Mouse (Mus musculus): ENCODE results near the gene Cdhr4. TPM values are rescaled to one million over a fixed set of nuclear protein-coding genes. Genes with fewer than 3 reads are reported as not detected.

The Cdhr4 gene
- polyA plus RNA-seq, 2 experiments: 0.38 to 2.7 TPM

DNA sequence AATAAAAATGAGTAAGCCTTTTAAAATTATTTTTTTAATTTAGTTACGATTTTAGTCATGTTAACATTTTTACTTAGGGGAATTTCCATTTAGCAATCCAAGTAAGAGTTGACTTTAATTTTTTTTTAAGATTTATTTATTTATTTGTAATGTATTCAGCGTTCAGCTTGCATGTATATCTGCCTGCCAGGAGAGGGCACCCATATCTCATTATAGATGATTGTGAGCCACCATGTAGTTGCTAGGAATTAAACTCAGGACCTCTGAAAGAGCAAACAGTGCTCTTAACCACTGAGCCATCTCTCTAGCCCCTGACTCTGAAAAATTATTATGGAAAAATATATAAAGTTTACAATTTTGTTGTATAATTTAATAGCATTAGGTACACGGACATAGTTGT lies 34.3 kb downstream of the Cdhr4 start:
- no peak overlapping the region for H3K27ac ChIP-seq
- peak; percentile 18; the same call in 1 of the 2 replicates for TF ChIP-seq CTCF (IDR thresholded peaks at IDR 0.05; ENCODE audit: low read depth)
- TF ChIP-seq EP300 (IDR thresholded peaks at IDR 0.05; ENCODE audit: low read depth): no peak
- 81% methylated on average over 3 of the region's 3 CpGs for WGBS (ENCODE audit: insufficient replicate concordance)
- ATAC-seq (ENCODE audit: insufficient read depth): no peak
- no peak overlapping the region for H3K9ac ChIP-seq (replicated peaks)
- no peaks in the 10 kb centered on the region for H3K4me1 ChIP-seq (replicated peaks; ENCODE audit: control insufficient read depth in 2 of 2, insufficient read depth in 2 of 2, low read length in 1 of 2)
- DNase-seq (ENCODE audit: low read depth in 3 of 3, low spot score in 3 of 3): no peak
- H3K36me3 ChIP-seq (replicated peaks; ENCODE audit: control insufficient read depth, insufficient read depth, low read depth): peaks cover 58% of the 10 kb centered on the region
- no peaks in the 10 kb centered on the region for H3K27me3 ChIP-seq (ENCODE audit: control insufficient read depth, insufficient read depth, low read length)
- H3K4me2 ChIP-seq (ENCODE audit: low read depth): no peak overlapping the region
- no peaks in the 10 kb centered on the region for H3K9me3 ChIP-seq (ENCODE audit: control insufficient read depth, low read length)
- no peak overlapping the region for H3K4me3 ChIP-seq (ENCODE audit: insufficient read depth in 1 of 2, low read depth in 2 of 2, low read length in 2 of 2)

DNA sequence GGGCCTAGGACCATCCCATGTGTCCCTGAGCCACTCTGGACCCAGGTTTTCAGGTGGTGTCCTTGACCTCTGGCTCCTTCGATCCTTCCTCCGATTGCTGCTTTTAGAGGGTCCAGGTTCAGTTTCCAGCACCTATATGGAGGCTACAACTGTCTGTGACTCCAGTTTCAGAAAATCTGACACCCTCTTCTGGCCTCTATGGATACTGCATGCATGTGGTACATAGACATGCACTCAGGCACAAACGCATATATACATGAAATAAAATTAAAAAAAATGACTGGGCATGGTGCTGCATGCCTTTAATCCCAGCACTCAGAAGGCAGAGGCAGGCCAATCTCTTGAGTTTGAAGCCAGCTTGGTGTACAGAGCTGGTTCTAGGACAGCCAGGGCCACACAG lies 35.6 kb downstream of the Cdhr4 start:
- Histone ChIP-seq H3K27me3 (ENCODE audit: control insufficient read depth, insufficient read depth, low read length) (no peaks in the 10 kb centered on the region), H3K9ac (replicated peaks) (no peak overlapping the region), H3K4me2 (ENCODE audit: low read depth) (no peak overlapping the region), H3K4me1 (replicated peaks; ENCODE audit: control insufficient read depth in 2 of 2, insufficient read depth in 2 of 2, low read length in 1 of 2) (no peaks in the 10 kb centered on the region), H3K27ac (no peak overlapping the region), H3K4me3 (ENCODE audit: insufficient read depth in 1 of 2, low read depth in 2 of 2, low read length in 2 of 2) (no peak overlapping the region), H3K36me3 (replicated peaks; ENCODE audit: control insufficient read depth, insufficient read depth, low read depth) (peaks cover 66% of the 10 kb centered on the region), H3K9me3 (ENCODE audit: control insufficient read depth, low read length) (no peaks in the 10 kb centered on the region)
- TF ChIP-seq EP300 (IDR thresholded peaks at IDR 0.05; ENCODE audit: low read depth) (no peak), CTCF (IDR thresholded peaks at IDR 0.05; ENCODE audit: low read depth) (peak; percentile 44)
- 90% methylated on average over 3 of the region's 3 CpGs for WGBS (ENCODE audit: insufficient replicate concordance)
- ATAC-seq (ENCODE audit: insufficient read depth) (no peak), DNase-seq (ENCODE audit: low read depth in 3 of 3, low spot score in 3 of 3) (no peak)

DNA sequence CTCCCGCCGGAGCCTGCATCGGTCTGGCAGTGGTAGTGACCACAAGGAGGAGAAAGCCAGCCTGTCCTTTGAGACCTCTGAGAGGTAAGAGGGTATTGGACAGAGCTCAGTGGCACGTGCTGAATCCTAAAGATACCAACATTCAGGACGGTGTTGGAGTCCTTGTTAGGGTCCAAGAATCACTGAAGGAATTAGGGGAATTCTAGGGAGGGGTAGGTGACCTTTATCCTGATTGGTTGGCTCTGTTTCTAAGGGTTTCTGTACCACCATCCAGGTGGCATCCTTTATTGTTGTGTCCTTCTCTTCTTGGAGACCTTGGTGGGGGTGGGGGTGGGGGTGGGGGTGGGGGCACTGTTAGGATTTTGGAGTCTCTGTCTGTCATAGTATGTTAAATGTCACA lies 39.8 kb downstream of the Cdhr4 start:
- H3K4me2 ChIP-seq (ENCODE audit: low read depth): no peak overlapping the region
- DNase-seq (ENCODE audit: low read depth in 3 of 3, low spot score in 3 of 3) (no peak), ATAC-seq (ENCODE audit: insufficient read depth) (no peak)
- H3K27me3 ChIP-seq (ENCODE audit: control insufficient read depth, insufficient read depth, low read length): no peaks in the 10 kb centered on the region
- H3K9ac ChIP-seq (replicated peaks): no peak overlapping the region
- peaks cover 45% of the 10 kb centered on the region for H3K36me3 ChIP-seq (replicated peaks; ENCODE audit: control insufficient read depth, insufficient read depth, low read depth)
- no peaks in the 10 kb centered on the region for H3K9me3 ChIP-seq (ENCODE audit: control insufficient read depth, low read length)
- WGBS (ENCODE audit: insufficient replicate concordance): 87% methylated on average over 5 of the region's 5 CpGs
- H3K27ac ChIP-seq: no peak overlapping the region
- H3K4me1 ChIP-seq (replicated peaks; ENCODE audit: control insufficient read depth in 2 of 2, insufficient read depth in 2 of 2, low read length in 1 of 2): 0 out of 4 replicates have a peak, but pooled peaks cover 0 to 6% of the 10 kb centered on the region in 2 experiments
- no peak for TF ChIP-seq EP300 (IDR thresholded peaks at IDR 0.05; ENCODE audit: low read depth)
- no peak for TF ChIP-seq CTCF (IDR thresholded peaks at IDR 0.05; ENCODE audit: low read depth)
- no peak overlapping the region for H3K4me3 ChIP-seq (ENCODE audit: insufficient read depth in 1 of 2, low read depth in 2 of 2, low read length in 2 of 2)

DNA sequence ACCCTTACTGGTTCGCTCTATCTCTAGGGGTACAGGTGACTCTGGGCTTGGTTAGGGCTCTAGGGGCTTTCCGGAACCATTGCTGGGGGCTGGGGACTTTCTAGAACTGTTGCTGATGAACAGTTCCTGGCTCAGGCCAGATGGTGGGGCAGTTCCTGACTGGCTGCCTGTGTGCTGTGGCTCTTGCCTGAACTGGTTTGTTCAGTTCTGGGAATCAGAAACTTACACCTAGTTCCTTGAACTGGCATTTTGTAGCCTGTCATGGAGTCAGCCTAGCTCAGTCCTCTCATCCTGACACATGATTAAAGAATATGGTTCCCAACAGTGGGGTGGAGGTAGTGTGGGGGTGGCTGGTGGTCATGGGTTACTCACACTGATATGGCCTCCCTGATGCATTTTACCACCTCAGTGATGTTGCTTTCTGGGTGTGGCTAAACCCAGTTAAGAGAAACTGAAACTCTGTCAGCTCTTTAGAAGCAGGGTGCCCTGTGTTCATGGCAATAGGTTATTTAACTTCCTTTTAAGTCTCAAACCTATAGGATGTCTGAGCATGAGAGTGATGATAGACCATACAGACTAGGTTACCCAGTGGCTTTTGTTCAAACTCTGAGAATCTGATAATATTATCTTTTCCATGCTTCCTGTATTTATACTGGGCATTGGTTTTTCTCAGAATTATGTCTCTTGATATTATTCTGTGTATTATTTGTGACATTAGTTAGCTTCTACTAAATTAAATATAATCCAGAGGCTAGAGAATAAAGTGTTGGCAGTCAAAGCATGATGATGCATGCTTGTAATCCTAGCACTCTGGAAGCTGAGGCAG lies 43.2 kb downstream of the Cdhr4 start:
- 85% methylated on average over 2 of the region's 2 CpGs for WGBS (ENCODE audit: insufficient replicate concordance)
- DNase-seq (ENCODE audit: low read depth in 3 of 3, low spot score in 3 of 3) (peak in 1 of 3 experiments; percentile 41), ATAC-seq (ENCODE audit: insufficient read depth) (peak; percentile 23; the same call in 1 of the 2 replicates)
- Histone ChIP-seq H3K4me2 (ENCODE audit: low read depth) (no peak overlapping the region), H3K4me3 (ENCODE audit: insufficient read depth in 1 of 2, low read depth in 2 of 2, low read length in 2 of 2) (no peak overlapping the region), H3K9me3 (ENCODE audit: control insufficient read depth, low read length) (no peaks in the 10 kb centered on the region), H3K4me1 (replicated peaks; ENCODE audit: control insufficient read depth in 2 of 2, insufficient read depth in 2 of 2, low read length in 1 of 2) (0 out of 4 replicates have a peak, but pooled peaks cover 0 to 6% of the 10 kb centered on the region in 2 experiments), H3K27me3 (ENCODE audit: control insufficient read depth, insufficient read depth, low read length) (no peaks in the 10 kb centered on the region), H3K36me3 (replicated peaks; ENCODE audit: control insufficient read depth, insufficient read depth, low read depth) (peaks cover 32% of the 10 kb centered on the region), H3K27ac (no peak overlapping the region), H3K9ac (replicated peaks) (no peak overlapping the region)
- TF ChIP-seq CTCF (IDR thresholded peaks at IDR 0.05; ENCODE audit: low read depth) (no peak; the same call in 1 of the 2 replicates), EP300 (IDR thresholded peaks at IDR 0.05; ENCODE audit: low read depth) (no peak)

DNA sequence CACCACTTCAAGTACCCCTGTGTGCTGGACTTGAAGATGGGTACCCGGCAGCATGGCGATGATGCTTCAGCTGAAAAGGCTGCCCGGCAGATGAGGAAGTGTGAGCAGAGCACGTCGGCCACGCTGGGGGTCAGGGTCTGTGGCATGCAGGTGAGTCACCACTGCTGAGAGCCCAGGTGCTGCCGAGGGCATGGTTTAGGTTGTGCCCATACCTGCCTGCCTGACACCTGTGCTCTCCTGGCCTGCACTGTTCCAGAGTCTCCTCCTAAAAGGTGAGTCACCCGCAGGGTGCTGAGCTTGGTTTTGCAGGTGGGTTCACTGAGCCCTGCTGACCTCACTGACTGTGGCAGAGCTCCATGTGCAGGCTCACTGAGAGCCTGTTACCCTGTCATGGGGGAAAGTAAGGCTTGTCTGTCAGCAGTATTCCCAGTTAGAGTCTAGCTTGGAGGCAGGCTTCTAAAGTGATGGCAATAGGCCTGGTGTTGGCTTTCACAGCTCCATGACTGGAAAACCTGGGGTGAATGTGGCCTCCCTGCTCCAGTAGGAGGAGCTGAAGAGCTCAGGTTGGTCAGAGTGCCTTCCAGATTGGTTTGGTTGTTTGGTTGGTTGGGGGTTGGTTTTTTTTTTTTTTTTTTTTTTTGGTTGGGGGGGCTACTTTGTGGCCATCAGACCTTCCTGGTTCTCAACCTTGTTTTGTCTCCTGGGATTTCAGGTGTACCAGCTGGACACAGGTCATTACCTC lies 52.6 kb downstream of the Cdhr4 start:
- Histone ChIP-seq H3K9me3 (ENCODE audit: control insufficient read depth, low read length) (no peaks in the 10 kb centered on the region), H3K4me1 (replicated peaks; ENCODE audit: control insufficient read depth in 2 of 2, insufficient read depth in 2 of 2, low read length in 1 of 2) (peaks cover 18 to 25% of the 10 kb centered on the region in 2 experiments), H3K27me3 (ENCODE audit: control insufficient read depth, insufficient read depth, low read length) (no peaks in the 10 kb centered on the region), H3K9ac (replicated peaks) (no peak overlapping the region), H3K36me3 (replicated peaks; ENCODE audit: control insufficient read depth, insufficient read depth, low read depth) (peaks cover 59% of the 10 kb centered on the region), H3K27ac (no peak overlapping the region), H3K4me2 (ENCODE audit: low read depth) (no peak overlapping the region), H3K4me3 (ENCODE audit: insufficient read depth in 1 of 2, low read depth in 2 of 2, low read length in 2 of 2) (no peak overlapping the region)
- 94% methylated on average over 8 of the region's 8 CpGs for WGBS (ENCODE audit: insufficient replicate concordance)
- ATAC-seq (ENCODE audit: insufficient read depth) (no peak), DNase-seq (ENCODE audit: low read depth in 3 of 3, low spot score in 3 of 3) (no peak)
- TF ChIP-seq CTCF (IDR thresholded peaks at IDR 0.05; ENCODE audit: low read depth) (peak; percentile 54), EP300 (IDR thresholded peaks at IDR 0.05; ENCODE audit: low read depth) (no peak)

Measured in liver, embryonic 14.5 days (tissue).